Mouse (Mus musculus): Measurements from ENCODE around the gene Iqsec1.

The Iqsec1 gene

DNA sequence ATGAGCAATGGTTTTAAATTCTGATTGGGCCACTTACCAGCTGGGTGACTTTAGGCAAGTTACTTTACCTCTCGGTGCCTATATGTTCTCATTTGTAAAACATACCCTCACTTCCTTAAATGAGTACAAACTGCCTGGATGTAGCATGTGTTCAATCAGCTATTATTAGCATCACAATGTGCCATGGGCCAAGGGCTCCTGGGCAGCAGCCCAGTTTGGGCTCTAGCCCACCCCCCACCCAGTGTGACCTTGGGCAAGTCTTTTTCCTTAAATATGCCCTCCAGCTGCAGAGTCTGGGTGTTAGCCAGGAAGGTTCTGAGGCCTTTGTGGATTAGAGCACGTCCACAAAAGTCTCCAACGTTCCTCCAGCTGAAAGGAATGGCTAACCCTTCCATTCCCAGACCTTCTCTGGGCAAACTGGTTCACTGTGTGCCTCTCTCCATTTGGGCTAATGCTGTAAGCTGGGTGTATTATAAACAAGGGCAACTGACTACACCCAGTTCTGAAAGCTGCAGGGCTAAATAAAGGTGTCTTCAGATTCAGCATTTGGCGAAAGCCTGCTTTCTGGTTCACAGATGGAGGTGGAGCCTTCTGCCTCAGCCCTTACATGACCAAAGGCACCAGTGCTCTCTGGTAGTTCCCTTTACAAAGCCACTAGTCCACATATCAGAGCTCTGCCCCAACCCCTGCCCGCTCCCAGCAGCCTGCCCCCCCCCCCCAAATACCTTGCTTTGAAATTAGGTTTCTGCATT lies 101.3 kb downstream of the Iqsec1 start:
- no peak for DNase-seq (ENCODE audit: low spot score)

DNA sequence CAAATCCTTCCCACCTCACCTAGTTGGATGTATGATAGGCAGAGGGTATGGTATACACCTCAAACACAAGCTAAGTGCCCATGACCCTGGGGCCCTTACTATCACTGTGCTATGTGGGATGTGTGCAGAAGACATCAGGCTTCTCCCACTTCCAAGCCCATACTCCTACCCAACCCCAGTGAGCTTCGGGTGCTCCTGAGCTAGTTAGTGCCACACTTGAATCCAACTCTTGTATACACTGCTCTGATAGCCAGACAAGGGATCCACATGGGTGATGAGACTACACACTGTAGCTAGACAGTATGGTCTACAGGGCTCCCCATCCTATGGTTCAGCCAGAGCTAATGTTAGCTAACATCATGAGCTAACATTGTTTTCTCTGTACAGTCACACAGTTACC lies 102.9 kb downstream of the Iqsec1 start:
- DNase-seq (ENCODE audit: low spot score) = no peak

DNA sequence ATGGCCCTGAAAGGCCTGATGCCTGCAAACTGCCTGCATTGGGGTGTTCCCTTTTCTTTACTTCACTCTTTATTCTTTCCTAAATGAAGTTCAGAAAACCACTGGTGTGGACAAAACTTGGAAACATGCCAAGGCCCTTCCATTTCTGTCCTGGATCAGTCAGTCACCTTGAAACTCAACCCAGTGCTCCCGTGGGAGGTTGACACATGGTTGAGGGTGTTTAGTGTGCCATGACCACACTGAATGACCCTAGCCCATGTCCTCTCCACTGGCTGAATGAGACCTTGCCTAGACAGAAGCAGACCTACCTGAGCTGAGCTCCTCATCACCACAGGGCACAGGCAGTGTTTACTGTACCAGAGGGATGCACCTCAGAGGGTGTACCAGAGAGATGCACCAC lies 103.9 kb downstream of the Iqsec1 start:
- DNase-seq (ENCODE audit: low spot score) = no peak

DNA sequence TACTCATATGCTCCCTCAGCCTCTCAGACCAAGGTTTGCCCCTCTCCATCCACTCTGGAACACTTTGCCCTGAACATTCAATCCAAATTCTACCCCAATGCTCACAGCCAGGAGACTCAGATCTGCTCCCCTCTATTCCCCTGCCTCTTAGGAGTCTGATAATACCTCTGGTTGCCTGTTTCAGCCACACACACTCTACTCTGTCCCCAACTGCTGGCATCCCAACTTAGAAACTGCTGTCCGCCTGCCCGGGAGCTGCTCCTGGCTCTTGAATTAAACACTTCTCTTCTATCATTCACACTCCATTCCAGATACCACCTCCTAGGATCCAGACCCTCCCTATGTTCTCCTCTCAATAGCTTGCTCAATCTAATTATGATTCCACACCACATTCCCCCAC lies 107.5 kb downstream of the Iqsec1 start:
- DNase-seq (ENCODE audit: low spot score) = no peak

DNA sequence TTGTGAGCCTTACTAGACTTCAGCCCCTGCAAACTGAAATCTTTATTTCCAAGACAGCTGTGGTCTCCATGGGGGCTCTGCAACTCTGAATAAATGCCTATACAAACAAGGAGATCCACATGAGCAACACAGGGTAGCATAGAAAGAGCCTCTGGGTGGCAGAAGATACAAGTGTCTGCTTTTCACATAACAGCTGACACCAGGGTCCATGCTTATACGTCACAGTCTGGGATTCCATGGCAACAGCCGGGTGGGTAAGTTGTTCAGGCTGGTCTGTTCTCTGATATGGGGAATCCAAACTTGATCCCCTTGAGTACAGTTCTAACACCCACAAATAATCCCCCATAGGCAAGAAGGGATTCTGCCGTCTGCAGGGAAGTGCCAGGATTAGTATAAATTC lies 108.1 kb downstream of the Iqsec1 start:
- no peak for DNase-seq (ENCODE audit: low spot score)

DNA sequence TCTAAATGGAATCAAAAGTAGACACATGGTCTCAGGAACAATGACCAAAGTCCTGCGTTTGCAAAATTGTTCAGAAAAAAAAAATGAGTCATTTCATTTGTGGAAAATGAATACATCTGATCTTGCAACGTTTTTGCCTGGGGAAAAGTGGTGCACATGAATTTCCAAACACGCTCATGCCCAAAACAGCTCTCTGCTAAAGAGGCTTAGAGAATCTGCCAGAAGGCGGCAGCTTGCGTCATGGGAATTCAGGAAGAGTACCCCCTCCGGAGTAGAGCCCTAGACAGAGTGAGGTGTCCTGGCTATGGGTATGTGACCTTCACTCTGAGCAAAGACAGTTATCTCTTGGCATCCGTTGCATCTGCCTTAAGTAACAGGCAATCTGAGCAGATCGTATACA lies 116.9 kb downstream of the Iqsec1 start:
- DNase-seq (ENCODE audit: low spot score) = no peak

DNA sequence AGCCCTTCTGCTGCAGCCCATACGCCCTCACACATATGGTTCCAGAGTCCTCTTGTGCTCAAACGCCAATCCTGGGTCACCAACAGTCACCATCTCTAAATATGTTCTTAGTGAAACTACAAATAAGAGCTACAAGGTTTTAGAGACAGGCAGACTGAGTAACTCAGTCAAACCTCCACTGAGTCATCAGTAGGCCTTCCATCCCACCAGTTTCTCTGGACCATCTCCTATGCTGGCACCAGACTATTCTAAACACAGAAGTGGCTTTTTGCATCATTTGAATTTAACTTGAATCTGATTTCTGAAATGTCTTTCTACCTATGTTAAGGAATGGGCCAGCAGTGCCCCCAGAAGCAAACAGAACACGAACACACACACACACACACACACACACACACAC lies 120.5 kb downstream of the Iqsec1 start:
- no peak for DNase-seq (ENCODE audit: low spot score)

DNA sequence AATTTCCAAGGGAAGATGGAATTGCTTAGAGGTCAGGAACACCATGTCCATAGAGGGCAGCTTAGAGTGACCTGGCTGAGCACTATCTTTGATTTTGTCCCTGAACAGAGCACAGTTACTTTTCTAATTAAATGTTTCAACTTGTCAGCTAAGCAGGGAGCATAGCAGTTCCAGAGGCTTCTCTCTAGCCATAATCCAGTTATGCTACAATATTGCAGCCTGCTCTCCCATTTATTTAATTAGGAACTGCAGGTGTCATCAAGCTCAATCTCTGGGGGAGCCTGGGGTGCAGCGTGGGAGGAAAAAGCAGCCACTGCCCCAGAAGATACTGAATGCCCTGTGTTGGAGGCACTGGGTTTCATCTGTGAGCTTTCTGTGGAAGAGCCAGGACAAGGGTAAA lies 127.1 kb downstream of the Iqsec1 start:
- no peak for DNase-seq (ENCODE audit: low spot score)

DNA sequence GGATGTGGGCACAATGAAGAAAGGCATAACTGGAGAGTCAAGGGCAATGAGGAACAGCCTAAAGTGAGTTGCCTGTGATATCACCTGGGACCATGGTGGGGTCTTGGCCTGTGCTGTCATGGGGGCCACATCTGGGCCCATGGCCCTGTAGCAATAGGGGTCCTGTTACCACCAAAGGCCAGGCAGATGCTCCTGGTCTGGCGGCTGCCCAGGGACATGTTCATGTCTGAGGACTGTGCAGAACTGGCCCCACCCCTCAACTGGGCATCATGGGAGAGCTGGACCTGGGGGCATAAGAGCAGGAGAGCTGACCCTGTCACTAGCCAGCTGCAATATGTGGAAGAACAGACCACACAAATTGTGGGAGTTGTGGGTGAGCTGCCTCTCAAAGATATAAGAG lies 130.6 kb downstream of the Iqsec1 start:
- no peak for DNase-seq (ENCODE audit: low spot score)

DNA sequence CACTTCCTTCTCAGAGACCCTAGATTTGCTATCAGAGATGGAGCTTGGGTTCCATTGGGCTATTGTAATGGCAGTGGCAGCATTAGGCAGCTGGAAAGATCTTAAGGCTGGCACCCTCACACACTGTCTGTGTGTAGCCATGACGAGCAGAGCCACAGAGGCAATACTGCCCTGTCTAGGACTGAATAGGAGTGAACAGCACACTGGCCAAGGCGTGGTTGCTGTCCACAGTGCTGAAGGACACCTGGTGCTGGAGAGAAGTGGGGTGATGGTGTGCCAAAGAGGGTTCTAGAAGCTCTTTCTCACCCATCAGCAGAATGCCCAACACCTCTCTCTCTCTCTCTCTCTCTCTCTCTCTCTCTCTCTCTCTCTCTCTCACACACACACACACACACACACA lies 136.1 kb downstream of the Iqsec1 start:
- DNase-seq (ENCODE audit: low spot score) = no peak

DNA sequence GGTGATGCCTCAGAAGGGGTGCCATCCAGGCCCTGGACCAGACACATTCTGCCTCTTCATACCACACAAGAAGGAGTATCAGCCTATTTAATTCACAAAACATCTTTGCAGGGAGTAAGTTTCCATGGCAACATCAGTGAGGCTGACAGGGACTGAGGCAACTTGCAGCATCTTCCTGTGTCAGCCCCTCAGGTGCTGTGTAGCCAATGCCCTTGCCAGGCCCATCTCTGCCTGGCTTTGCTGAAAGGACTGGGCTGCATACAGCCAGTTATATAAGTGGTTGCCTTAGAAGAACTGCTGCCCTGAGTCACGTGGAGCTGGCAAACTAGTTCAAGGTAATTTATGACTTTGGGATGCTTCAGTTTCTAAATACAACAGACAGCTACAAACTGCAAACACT lies 140.4 kb downstream of the Iqsec1 start:
- DNase-seq (ENCODE audit: low spot score) = no peak

DNA sequence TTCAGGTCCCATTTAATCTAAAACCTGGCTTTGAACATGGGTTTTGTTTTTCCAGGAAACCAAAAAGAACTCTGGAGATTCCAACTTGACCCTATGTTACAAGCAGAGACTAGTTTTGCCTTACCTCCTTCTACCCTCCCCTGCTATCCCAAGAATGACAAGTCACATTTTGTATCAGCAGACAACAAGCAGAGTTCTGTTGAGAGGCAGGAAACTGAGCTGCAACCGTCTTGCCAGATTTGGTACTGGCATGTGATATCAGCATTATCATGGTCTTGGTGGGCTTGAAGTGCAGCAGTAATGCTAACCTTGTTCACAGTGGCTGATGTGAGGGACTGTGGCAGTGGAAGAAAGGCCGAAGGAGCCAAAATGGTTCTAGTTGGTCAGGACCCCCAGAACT lies 141.0 kb downstream of the Iqsec1 start:
- no peak for DNase-seq (ENCODE audit: low spot score)

DNA sequence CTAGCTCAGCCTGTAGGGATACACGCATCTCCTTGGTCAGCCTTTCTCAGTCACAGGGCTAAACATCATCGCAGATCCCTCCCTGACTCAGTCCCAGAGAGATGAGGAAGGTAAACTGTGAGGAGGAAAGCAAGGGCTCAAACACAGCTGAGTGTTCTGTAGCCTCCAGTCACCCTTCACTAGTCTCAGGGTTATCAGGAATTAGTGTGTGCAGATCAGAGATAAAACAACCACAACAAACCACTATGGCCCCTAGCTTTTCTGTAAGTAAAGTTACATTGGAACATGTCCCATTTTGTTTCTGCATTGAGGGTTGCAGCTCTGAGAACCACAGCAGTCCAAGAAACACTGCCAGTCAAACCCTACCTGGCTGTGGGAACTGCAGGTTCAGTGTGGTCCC lies 148.5 kb downstream of the Iqsec1 start:
- no peak for DNase-seq (ENCODE audit: low spot score)

DNA sequence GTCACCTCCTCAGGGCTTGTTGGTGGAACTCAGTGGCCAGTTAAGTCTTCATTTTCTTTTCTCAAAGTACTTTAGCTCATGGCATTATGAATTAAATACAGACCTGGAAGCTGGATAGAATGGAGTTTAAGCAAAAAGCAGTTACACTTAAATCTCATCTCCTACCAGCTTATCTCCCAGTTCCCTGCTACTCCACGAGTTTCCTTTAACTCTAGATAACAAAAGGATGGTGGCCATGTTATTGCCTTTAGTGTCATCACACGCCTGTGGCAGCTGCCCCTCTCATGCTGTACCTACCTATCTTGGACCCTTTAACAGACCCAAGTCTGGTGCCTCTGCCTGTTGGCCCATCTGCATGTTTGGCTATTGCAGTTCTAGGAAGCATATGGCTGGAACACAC lies 151.7 kb downstream of the Iqsec1 start:
- DNase-seq (ENCODE audit: low spot score) = no peak

DNA sequence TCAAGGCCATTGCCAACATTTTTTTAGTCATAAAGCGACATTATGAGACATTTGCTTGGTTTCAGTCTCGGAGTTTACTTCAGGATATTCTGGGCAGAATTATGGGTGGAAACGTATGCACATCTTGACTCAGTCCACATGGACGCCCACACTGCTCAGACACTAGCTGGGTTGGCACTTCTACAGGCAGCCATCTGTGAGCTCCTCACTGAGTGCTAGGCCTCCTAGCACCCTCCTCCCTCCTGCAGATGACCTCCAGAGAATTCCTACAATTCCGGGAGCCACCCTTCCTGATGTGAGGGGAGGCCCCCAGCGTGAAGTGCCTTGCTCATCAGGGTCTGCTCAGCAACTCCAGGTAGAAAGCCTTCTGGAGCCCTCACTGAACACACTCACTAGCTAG lies 158.9 kb downstream of the Iqsec1 start:
- DNase-seq (ENCODE audit: low spot score) = no peak

DNA sequence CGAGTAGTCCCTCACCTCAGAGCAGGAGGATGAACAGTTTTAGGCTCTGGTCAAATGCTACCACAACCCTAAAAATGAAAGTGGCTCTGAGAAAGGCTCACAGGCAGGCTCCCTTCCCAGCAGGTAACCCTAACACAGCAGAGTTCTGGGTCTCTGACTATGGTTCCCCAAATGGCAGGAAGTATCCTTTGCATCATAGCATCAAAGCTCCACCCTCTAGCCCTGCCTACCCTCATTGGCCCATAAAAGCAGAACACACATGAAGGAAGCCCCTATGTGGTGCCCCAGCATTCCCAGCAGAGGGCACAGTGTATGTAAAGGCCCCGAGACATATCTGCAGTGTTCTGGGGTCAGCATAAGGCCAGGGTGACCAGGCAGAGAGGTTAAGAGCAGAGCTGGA lies 163.4 kb downstream of the Iqsec1 start:
- no peak for DNase-seq (ENCODE audit: low spot score)

DNA sequence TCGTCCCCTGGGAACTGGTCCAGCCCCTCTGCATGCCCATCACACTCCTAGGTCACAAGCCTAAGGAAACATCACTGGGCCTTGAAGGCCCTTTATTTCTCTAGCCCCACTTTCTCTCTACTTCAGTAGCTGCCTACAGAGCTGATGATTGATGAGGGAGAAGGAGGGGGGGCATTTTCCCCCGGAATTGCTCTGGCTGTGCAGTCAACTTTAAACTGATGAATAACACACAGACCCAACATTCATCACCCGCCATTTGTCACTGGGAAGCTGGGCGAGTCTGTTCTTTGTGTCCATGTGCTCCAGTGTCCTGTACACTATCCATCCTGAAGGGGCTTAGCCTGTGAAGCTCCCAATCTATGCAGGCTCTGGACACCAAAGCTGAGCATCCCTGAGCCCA lies 165.2 kb downstream of the Iqsec1 start:
- DNase-seq (ENCODE audit: low spot score) = no peak

DNA sequence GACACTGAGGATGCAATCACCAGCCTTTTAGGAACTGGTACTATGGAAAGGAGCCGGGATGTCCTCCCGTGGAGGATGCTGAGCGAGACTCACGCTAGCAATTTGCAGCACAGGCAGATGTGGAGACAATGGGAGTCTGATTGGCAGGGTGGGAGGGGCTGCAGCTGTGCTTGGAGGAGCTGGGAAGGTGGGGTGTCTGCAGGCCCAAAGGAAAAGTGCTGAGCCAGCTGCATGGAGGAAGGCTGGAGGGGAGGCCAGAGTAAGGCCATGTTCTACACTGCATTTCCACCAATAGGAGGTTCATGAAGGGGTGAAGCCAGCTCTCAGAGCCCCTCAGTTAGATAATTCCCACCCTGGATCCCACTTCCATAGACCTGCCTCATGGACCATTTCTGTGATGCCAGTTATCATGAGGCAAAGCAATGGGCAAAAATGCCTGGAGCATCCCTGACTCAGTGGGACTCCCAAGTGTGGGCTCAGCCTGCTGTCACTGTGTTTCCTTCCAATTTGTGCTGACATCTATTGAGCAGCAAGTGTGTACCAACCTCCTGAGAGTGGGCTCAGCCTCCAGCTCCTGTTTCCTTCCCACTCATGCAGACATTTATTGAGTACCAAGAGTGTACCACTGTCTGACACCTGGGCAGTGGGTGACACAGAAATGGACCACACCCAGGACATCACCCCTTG lies 166.4 kb downstream of the Iqsec1 start:
- DNase-seq (ENCODE audit: low spot score) = no peak

DNA sequence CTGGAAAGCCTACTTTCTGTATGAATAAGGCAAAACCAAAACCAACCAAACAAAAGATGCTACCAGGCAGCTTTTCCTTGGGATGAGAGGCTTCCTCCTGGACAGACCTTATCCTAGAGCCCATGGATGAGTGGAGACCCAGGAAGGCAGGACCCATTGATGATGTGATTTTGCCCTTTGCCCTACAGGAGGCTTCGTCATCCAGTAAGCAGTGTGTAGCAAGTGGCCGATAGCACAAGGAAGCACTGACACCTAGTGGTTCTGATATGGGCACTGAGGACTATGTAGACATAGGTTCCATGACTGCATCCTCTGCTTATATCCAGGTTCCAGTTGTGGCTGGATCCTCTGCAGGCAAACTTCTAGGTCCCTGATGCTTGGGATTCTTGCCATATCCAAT lies 168.6 kb downstream of the Iqsec1 start:
- DNase-seq (ENCODE audit: low spot score) = no peak

DNA sequence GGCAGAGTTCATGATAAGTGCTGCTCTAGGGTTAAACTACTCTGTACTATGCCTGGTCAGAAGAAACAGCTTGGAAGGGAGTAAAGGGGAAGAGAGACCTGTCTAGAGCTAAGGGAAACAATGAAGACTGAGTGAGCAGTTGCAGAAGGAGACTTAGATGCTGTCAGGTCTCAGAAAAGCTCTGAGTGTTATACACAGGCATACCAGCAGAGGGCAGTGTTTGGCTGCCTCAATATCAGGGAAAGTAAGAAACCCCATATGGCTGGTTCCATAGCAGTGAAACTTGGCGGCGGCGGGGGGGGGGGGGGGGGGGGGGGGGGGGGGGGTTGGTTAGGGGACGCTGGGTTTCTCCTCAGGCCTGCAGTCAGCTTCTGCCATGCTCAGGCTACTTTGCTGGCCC lies 169.5 kb downstream of the Iqsec1 start:
- DNase-seq (ENCODE audit: low spot score) = peak; percentile 29

DNA sequence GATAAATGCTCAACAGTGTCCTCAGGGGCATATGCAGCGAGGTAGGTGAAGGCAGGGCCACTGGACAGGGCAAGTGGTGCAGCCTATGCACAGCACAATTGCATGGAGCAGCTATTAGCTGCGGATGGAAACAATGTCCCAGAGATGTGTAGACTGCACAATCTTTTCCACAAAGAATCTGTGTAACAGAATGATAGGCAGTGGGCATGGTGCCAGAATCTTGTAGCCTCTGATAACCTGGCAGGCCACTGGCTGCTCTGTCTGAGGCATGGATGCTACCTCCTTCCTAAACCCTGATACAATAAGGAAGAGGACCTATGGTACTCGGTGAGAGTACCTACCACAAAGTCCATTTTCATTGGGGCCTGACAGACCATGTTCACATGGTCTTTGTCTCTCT lies 171.9 kb downstream of the Iqsec1 start:
- DNase-seq (ENCODE audit: low spot score) = no peak

DNA sequence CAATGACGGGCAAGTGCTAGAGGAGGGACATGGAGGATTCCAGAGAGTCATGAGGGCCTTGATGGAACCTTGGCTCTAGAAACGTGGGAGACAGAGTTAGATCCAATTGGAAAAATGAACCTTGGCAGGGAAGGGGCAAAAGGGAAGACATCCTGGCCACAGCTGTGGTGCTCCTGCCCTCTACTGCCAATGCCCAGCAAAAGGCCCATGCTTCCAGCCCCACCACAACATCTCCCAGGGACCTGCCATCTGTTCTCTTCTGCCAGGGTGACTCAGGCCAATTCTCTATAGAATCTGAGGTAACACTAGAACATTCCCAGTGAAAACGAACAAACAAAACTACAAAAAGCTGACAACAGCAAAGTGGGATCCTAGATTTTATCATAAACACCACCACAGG lies 173.1 kb downstream of the Iqsec1 start:
- DNase-seq (ENCODE audit: low spot score) = no peak

DNA sequence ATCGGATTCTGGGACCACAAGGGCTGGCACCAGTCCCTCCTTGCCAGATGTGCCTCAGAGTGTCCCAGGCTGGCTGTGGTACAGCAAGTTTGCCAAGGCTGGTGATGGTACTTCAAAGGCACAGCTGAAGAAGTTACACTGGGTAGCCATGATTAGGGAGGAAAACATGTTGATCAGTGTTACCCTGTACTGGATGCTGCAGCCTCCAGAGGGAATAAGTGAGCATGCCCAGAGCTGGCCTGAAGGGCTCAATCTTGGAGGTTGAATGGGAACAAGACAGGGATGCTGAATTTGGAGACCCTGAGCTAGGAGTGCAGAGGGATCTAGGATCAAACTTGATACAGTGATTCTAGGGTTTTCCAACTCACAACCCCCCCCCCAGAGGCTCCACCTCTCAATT lies 175.0 kb downstream of the Iqsec1 start:
- no peak for DNase-seq (ENCODE audit: low spot score)

DNA sequence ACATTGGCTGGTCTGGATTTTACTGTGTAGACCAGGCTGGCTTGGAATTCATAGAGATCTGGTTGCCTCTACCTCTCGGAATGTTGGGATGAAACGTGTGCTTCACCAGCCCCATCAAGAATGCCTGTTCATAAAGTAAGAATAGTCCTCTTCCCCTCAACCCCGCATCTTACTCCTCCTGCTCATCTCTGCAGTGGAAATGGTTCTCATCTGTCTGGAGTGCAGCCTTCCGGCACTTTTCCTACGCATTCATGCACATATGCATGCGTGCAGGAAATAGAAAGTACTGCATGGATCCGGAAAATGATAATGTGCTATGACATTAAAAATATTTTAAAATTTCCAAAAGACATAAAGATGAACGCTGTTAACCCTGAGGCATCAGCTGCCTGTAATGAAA lies 175.9 kb downstream of the Iqsec1 start:
- no peak for DNase-seq (ENCODE audit: low spot score)

Measured in ovary, postnatal 10 days (tissue).